Mouse (Mus musculus) midbrain, embryonic 16.5 days (tissue): ENCODE results near the gene Efna1. TPM values are rescaled to one million over a fixed set of nuclear protein-coding genes. Genes with fewer than 3 reads are reported as not detected.
A peak's percentile ranks its signal among the peaks of the same experiment; 100 is the strongest.

ENCODE experiments used
- ATAC-seq: fragments of 200-750 bp; cut with Nextera tagmentation; 2 replicates; pipeline ENCODE4 v1.8.0; 2017; ENCODE audit warnings: moderate TSS enrichment
- H3K27ac ChIP-seq: fragments of 300-500 bp; sonication (generic); 2 replicates; pipeline ENCODE4 v1.5.1; 2014; ENCODE audit warnings: mild to moderate bottlenecking, low read length, mixed read lengths
- H3K27me3 ChIP-seq: fragments of 300-500 bp; sonication (generic); 2 replicates; pipeline ENCODE4 v1.6.1; 2014; ENCODE audit warnings: low read depth, low read length, mixed read lengths; ENCODE audit not compliant: control insufficient read depth, insufficient read depth
- H3K36me3 ChIP-seq: fragments of 300-500 bp; sonication (generic); 2 replicates; pipeline ENCODE4 v1.6.1; 2014; ENCODE audit warnings: mild to moderate bottlenecking, low read length, moderate library complexity, mixed read lengths; ENCODE audit not compliant: control insufficient read depth, insufficient read depth
- H3K4me1 ChIP-seq: fragments of 300-500 bp; sonication (generic); 2 replicates; pipeline ENCODE4 v1.6.1; 2014; ENCODE audit warnings: mild to moderate bottlenecking, low read length, mixed read lengths; ENCODE audit not compliant: control insufficient read depth, insufficient read depth
- H3K4me2 ChIP-seq: fragments of 300-500 bp; sonication (generic); 2 replicates; pipeline ENCODE4 v1.6.1; 2014; ENCODE audit warnings: mild to moderate bottlenecking, low read length, mixed read lengths
- H3K4me3 ChIP-seq: fragments of 300-500 bp; sonication (generic); 2 replicates; pipeline ENCODE4 v1.5.1; 2014; ENCODE audit warnings: low read depth, mild to moderate bottlenecking, low read length, moderate library complexity, mixed read lengths
- H3K9ac ChIP-seq: fragments of 300-500 bp; sonication (generic); 2 replicates; pipeline ENCODE4 v1.6.1; 2014; ENCODE audit warnings: low read depth, low read length, mixed read lengths
- H3K9me3 ChIP-seq: fragments of 300-500 bp; sonication (generic); replicated peaks from 2 replicates; pipeline ENCODE4 v1.6.1; 2014; ENCODE audit warnings: mild to moderate bottlenecking, low read length, mixed read lengths; ENCODE audit not compliant: control insufficient read depth, poor library complexity, severe bottlenecking
- WGBS: fragments of 180-500 bp; shearing (Covaris S2); extraction: QIAGEN DNeasy Blood & Tissue Kit; methylation state at CpG from one replicate; pipeline ENCODE4 v1.1.7; 2014; 5-methylcytosine and 5-hydroxymethylcytosine counted together
- polyA plus RNA-seq: library from polyadenylated mRNA; unstranded; fragments of >200 nt; fragmentation: Nextera tagmentation; extraction: Ambion mirVana; gene quantifications from 2 replicates; pipeline ENCODE4 v1.2.1, GENCODE M21; 2015

Gene Efna1
- polyA plus RNA-seq, 1 experiment from 2014 or later = 6.8 TPM

DNA sequence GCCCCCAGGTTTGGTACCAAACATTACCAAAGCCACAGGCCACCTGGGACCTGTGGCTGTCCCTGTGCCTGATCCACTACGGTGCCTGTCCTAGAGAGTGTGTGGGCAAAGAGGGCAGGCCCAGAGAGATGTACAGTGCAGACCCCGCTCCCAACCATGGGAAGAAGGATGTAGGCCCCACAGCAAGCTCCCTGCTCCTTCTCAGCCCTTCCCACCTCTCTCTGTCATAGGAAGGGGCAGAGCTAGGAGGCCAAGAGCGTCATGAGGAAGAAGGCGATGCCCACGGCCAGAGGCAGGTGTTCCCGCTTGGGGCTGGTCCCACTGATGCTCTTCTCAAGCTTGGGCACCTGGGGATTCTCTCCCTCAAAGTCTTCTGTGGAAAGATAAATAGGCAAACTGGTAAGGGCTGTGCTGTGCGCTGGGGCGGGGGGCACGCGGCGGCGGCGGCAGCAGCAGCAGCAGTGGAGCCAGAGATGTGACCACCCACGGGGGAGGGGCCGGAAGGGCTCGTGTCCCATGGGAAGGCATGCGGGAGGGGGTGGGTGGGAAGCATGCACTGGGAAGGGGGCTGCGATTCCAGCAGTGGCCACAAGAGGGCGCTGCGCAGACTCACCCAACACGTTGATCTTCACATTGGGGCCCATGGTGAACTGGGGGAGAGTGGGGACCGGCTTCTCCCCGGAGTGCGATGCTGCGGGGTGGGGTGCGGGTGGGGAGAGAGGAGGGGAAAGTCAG is 34.4 kb upstream of the Efna1 start:
- H3K4me2 ChIP-seq = peak overlapping the region; percentile 51
- no peaks in the 10 kb centered on the region for H3K9me3 ChIP-seq
- peak overlapping the region; percentile 49 for H3K9ac ChIP-seq
- H3K27ac ChIP-seq = no peak overlapping the region
- 0 out of 2 replicates have a peak, but pooled peaks cover 4% of the 10 kb centered on the region for H3K27me3 ChIP-seq
- peaks cover 3% of the 10 kb centered on the region; the same call in 1 of the 2 replicates for H3K36me3 ChIP-seq
- H3K4me1 ChIP-seq = peaks cover 36% of the 10 kb centered on the region
- peak overlapping the region; percentile 14; the same call in 1 of the 2 replicates for H3K4me3 ChIP-seq
- 8% methylated on average over 22 of the region's 26 CpGs for WGBS
- no peak for ATAC-seq

DNA sequence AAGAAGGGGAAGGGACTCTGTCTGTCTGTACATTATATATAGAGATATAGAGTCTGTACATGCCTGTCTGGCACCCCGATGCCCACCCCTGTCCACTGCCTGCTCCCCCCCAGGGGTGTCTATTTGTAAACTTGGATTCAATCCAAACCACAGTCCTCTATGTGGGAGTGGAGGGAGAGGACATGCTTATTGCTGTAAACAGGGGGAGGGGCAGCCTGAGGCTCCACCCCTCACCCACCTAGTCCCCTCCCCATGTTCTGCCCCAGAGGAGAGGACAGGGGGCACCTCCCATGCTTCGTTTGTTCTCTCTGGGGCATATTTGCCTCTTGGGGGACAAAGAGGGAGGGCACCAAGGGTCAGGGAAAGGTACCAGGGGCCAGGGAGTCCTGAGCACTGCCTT is 33.8 kb upstream of the Efna1 start:
- H3K27ac ChIP-seq = no peak overlapping the region
- H3K9ac ChIP-seq = no peak overlapping the region
- H3K27me3 ChIP-seq = 0 out of 2 replicates have a peak, but pooled peaks cover 4% of the 10 kb centered on the region
- H3K4me2 ChIP-seq = no peak overlapping the region; the same call in 1 of the 2 replicates
- H3K4me3 ChIP-seq = no peak overlapping the region
- no peak for ATAC-seq
- peaks cover 36% of the 10 kb centered on the region for H3K4me1 ChIP-seq
- peaks cover 3% of the 10 kb centered on the region; the same call in 1 of the 2 replicates for H3K36me3 ChIP-seq
- WGBS = 32% methylated on average over 2 of the region's 2 CpGs
- no peaks in the 10 kb centered on the region for H3K9me3 ChIP-seq

- Histone ChIP-seq H3K9me3 (no peaks in the 10 kb centered on the region), H3K36me3 (peaks cover 3% of the 10 kb centered on the region; the same call in 1 of the 2 replicates), H3K4me1 (peaks cover 34% of the 10 kb centered on the region), H3K4me2 (no peak overlapping the region), H3K9ac (no peak overlapping the region), H3K27ac (no peak overlapping the region), H3K4me3 (no peak overlapping the region), H3K27me3 (0 out of 2 replicates have a peak, but pooled peaks cover 4% of the 10 kb centered on the region)
- WGBS = 70% methylated on average over 5 of the region's 5 CpGs
- ATAC-seq = no peak
Measured at GRCm38 (mm10) chr3:89314340-89314739, 33.4 kb upstream of the Efna1 start.

- no peak overlapping the region for H3K4me3 ChIP-seq
- no peaks in the 10 kb centered on the region for H3K27me3 ChIP-seq
- peak; percentile 83 for ATAC-seq
- H3K36me3 ChIP-seq = no peaks in the 10 kb centered on the region
- no peak overlapping the region for H3K9ac ChIP-seq
- no peak overlapping the region for H3K27ac ChIP-seq
- no peaks in the 10 kb centered on the region for H3K9me3 ChIP-seq
- H3K4me1 ChIP-seq = no peaks in the 10 kb centered on the region
- H3K4me2 ChIP-seq = no peak overlapping the region
- 2% methylated on average over 9 of the region's 9 CpGs for WGBS
Measured at GRCm38 (mm10) chr3:89308089-89308488, 27.1 kb upstream of the Efna1 start.

- H3K27me3 ChIP-seq = no peaks in the 10 kb centered on the region
- 85% methylated on average over 8 of the region's 8 CpGs for WGBS
- ATAC-seq = no peak
- H3K36me3 ChIP-seq = no peaks in the 10 kb centered on the region
- H3K4me2 ChIP-seq = no peak overlapping the region
- no peaks in the 10 kb centered on the region for H3K4me1 ChIP-seq
- H3K9ac ChIP-seq = no peak overlapping the region
- H3K9me3 ChIP-seq = no peaks in the 10 kb centered on the region
- no peak overlapping the region for H3K27ac ChIP-seq
- no peak overlapping the region for H3K4me3 ChIP-seq
Measured at GRCm38 (mm10) chr3:89305551-89306325, 24.8 kb upstream of the Efna1 start.

- peaks cover 1% of the 10 kb centered on the region; the same call in 1 of the 2 replicates for H3K27me3 ChIP-seq
- ATAC-seq = no peak
- no peak overlapping the region for H3K4me2 ChIP-seq
- no peak overlapping the region for H3K27ac ChIP-seq
- no peak overlapping the region for H3K9ac ChIP-seq
- no peaks in the 10 kb centered on the region for H3K9me3 ChIP-seq
- H3K4me3 ChIP-seq = no peak overlapping the region
- H3K4me1 ChIP-seq = peaks cover 1% of the 10 kb centered on the region; the same call in 1 of the 2 replicates
- 78% methylated on average over 4 of the region's 4 CpGs for WGBS
- H3K36me3 ChIP-seq = no peaks in the 10 kb centered on the region
Measured at GRCm38 (mm10) chr3:89305105-89305504, 24.2 kb upstream of the Efna1 start.

GRCm38 (mm10) chr3:89304440-89304839 is 23.5 kb upstream of the Efna1 start:
- no peak for ATAC-seq
- Histone ChIP-seq H3K4me2 (no peak overlapping the region), H3K9me3 (no peaks in the 10 kb centered on the region), H3K4me3 (no peak overlapping the region), H3K4me1 (peaks cover 8% of the 10 kb centered on the region; the same call in 1 of the 2 replicates), H3K9ac (no peak overlapping the region), H3K27me3 (peaks cover 3% of the 10 kb centered on the region; the same call in 1 of the 2 replicates), H3K36me3 (no peaks in the 10 kb centered on the region), H3K27ac (no peak overlapping the region)
- 60% methylated on average over 6 of the region's 6 CpGs for WGBS

- Histone ChIP-seq H3K4me3 (no peak overlapping the region), H3K27me3 (peaks cover 3% of the 10 kb centered on the region; the same call in 1 of the 2 replicates), H3K9ac (no peak overlapping the region), H3K36me3 (no peaks in the 10 kb centered on the region), H3K4me1 (peaks cover 8% of the 10 kb centered on the region; the same call in 1 of the 2 replicates), H3K9me3 (no peaks in the 10 kb centered on the region), H3K4me2 (no peak overlapping the region), H3K27ac (no peak overlapping the region)
- 61% methylated on average over 2 of the region's 2 CpGs for WGBS
- no peak for ATAC-seq
Measured at GRCm38 (mm10) chr3:89300514-89300913, 19.6 kb upstream of the Efna1 start.
